Mouse (Mus musculus) frontal cortex, adult (tissue): ENCODE measurements at regions not wholly inside any gene's neighbourhood (a gene's known extent, or its start where the extent isn't known, plus 50 kb on each side); places are given as distances from the start of the nearest gene placed in this dataset.

ENCODE experiments used
- ATAC-seq: cut with Nextera tagmentation; 2 replicates; pipeline ENCODE4 v1.9.2; 2017; ENCODE audit warnings: mild to moderate bottlenecking, moderate library complexity, mixed read lengths; ENCODE audit not compliant: low TSS enrichment

GRCm38 (mm10) chr7:52915981-52916380, 900.5 kb upstream of the 1700015G11Rik start:
- ATAC-seq: no peak

GRCm38 (mm10) chr7:52911279-52911678, 895.8 kb upstream of the 1700015G11Rik start:
- ATAC-seq: no peak

DNA sequence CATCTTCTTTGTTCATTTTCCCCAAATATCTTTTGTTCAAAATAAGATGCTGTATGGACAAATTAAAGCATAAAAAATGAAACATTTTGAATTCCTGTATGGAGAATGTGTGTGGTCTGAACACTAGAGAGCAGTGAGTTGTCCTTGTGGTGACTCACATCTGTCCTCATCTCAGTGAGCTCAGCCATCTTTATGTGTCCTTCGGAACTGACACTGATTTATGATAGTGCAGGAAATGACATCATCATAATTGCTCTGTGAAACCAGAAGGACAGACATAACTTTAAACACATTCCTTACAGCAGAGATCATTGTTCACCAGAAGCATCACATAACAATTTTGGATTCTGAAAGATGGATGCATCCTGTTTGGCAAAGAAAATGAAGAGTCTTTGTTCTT, 850.2 kb upstream of the 1700015G11Rik start:
- ATAC-seq: no peak

- ATAC-seq: peak; percentile 65; the same call in 1 of the 2 replicates
Measured at GRCm38 (mm10) chr7:52822310-52822709, 806.8 kb upstream of the 1700015G11Rik start.

GRCm38 (mm10) chr7:52808178-52808577, 792.6 kb upstream of the 1700015G11Rik start:
- no peak for ATAC-seq
